Mouse (Mus musculus): ENCODE results near the gene Ptprj. TPM values are rescaled to one million over a fixed set of nuclear protein-coding genes. Genes with fewer than 3 reads are reported as not detected.

The Ptprj gene
- total RNA-seq, 2 experiments from 2014 or later: 9.2 to 18.7 TPM

DNA sequence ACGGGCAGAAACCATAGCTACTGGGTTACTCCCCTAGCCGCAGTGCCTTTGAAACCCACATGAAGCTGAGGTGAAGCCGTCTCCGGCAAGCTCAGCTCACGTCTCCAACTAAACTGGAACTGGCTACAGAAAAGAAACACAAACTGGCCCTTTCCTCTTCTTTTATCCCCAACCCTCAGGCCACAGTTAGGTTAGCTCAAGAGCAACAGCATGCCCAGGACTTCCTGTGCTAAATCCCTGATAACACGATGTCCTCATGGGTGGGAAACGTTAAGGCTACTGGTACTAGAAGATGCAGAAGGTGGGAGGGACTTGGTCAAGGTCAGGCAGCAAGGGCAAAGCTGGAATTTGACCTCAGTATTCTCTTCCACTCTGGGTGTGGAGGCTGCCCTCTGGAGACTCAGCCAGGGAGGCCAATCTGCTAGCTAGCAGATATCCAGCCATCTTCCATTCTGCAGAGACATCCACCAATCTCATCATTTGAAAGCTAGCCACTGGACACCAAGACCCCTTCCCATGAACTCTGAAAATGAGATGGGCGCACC, 18.2 kb downstream of the Ptprj start:
- ATAC-seq (replicated peaks; ENCODE audit: low FRiP score, poor library complexity, severe bottlenecking): peak; percentile 6; the same call in 1 of the 2 replicates

DNA sequence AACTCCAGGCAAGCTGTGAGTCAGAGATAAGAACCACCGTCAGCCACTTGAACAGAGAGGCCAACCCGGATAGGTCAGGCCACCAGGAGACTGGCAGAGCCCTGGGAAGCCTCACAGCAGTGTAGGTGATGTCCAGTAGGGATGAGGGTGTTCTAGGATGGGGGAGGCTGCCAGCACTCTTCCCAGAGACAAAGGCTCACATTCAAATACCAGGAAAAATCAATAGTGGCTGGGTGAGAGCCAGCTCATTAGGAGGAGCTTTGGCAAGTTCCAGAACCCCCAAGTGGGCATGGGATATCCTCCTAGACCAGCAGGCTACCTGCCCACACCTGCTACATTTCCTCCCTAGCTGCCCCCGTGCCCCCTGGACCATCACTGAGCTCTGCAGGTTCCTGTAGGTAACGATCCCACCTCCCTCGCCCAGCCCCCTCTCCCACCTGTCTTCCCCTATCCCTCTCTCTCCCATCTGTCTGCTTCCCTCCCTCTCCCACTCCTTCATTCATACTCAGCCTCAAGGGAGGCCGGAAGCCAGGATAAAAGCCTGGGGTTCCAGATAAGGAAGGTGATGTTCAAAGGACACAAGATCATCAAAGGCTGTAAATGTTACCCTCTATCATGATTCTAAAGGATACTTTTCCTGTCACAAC, 20.1 kb downstream of the Ptprj start:
- ATAC-seq (replicated peaks; ENCODE audit: low FRiP score, poor library complexity, severe bottlenecking): peak; percentile 84

DNA sequence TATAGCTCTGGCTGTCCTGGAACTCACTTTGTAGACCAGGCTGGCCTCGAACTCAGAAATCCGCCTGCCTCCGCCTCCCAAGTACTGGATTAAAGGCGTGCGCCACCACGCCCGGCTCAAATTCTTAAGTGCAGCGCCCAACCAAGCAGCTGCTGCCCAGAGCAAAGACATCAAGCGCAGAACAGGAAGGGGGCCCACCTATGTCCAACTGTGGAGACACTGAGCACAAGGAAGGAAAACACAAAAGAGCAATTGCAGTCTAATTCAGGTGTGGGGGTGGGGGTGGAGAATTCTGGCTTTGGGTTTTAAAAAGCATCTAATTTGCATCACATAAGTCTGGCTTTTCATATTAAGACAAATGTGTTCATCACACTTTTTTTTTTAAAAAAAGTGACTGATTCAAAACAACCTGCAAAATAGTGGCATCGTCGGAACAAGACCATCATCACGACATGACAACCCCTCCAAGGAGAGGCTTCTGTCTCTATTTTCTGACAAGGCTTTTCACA, 20.7 kb downstream of the Ptprj start:
- peak; percentile 26 for ATAC-seq (replicated peaks; ENCODE audit: low FRiP score, poor library complexity, severe bottlenecking)

- no peak for ATAC-seq (replicated peaks; ENCODE audit: low FRiP score, poor library complexity, severe bottlenecking)
Measured at GRCm38 (mm10) chr2:90559015-90559687, 21.3 kb downstream of the Ptprj start.

- no peak for ATAC-seq (replicated peaks; ENCODE audit: low FRiP score, poor library complexity, severe bottlenecking)
Measured at GRCm38 (mm10) chr2:90558361-90558760, 22.1 kb downstream of the Ptprj start.

DNA sequence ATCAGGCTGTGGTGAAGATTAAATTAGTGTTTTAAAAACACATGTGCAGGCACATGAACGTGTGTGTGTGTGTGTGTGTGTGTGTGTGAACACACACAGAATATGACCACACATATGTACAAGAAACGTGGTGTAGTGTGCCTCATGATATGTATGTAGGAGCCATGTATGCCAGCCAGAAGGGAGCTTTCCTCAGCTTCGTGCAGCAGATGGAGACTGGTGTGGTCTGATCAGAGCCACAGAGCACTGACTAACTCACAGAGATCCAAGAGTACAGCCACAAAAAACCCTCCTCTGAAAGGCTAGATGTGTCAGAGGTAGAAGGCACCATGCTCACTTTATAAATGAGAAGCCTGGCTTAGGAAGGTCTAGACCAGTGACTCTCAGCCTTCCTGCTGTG, 22.5 kb downstream of the Ptprj start:
- ATAC-seq (replicated peaks; ENCODE audit: low FRiP score, poor library complexity, severe bottlenecking): no peak

DNA sequence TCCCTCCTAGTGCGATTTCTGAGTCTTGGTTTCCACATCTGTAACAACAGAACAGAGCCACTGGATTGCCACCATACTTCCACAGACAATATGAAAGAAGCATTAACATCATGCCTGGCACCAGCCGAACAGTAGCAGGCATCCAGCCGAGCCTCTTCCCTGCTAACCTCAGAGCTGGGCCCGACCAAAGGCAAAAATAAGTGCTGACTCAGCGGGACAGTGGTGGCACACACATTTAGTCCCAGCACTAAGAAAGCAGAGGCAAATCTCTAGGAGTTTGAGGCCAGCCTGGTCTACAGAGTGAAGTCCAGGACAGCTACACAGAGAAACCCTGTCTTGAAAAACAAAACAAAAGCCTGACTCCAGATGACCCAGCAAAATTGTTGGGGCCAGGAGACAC, 24.7 kb downstream of the Ptprj start:
- peak; percentile 36 for ATAC-seq (replicated peaks; ENCODE audit: low FRiP score, poor library complexity, severe bottlenecking)

GRCm38 (mm10) chr2:90554806-90555205, 25.6 kb downstream of the Ptprj start:
- no peak for ATAC-seq (replicated peaks; ENCODE audit: low FRiP score, poor library complexity, severe bottlenecking)

DNA sequence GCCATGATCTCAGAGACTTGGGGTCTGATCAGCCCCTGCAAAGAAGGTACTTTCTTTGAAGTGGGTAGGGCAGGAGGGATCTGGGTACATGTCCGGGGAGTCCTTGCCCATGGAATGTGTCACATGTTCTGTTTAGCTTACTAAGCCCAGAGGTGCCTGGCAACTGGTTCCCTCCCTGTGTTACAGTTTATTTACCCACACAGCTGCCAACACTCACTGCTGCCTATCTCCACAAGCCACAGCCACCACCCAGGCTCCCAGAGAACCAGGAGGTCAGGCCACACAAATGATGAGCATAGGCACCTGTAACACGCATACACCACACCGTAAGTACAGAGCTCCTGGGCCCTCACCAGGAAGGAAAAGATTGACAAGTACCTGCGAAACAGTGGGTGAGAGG, 26.6 kb downstream of the Ptprj start:
- ATAC-seq (replicated peaks; ENCODE audit: low FRiP score, poor library complexity, severe bottlenecking): peak; percentile 94

GRCm38 (mm10) chr2:90550656-90551055, 29.8 kb downstream of the Ptprj start:
- ATAC-seq (replicated peaks; ENCODE audit: low FRiP score, poor library complexity, severe bottlenecking): no peak

DNA sequence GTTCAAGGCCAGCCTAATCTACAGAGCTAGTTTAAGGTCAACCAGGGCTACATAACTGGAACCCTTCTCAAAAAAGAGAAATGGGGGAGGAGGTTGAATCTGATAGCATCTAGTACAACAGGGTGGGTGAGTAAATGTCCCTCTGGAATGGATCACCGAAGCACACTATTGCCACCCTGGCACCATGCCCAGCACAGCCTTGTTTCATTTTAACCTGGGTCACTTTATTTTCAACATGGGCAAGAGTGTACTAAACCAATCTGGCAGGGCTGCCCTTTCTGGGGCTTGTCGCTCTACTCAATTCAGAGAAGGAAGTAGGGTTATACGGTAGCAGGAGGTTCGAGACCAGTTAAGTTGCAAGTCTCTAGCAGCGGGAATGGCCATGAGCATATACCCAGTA, 31.9 kb downstream of the Ptprj start:
- no peak for ATAC-seq (replicated peaks; ENCODE audit: low FRiP score, poor library complexity, severe bottlenecking)

DNA sequence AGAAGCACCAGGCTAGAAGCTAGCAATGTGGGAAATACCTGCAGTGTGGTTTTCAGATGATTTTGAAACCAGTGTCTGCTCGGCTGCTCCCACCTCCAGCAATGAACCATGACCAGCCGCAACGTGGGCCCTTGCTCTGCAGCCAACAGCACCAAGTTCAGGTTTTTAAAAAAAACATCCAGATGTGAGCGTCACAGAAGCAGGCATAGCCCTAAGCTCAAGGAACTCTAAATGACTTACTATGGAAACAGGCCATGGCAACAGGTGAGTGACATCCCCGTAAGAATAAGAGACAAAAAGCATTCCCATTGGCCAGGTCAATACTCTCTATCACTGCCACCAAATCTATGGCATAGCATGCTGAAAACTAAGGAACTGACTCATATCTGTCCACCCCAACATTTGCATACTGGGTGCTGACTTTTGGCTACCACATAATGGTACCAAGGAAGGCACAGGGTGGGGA, 33.3 kb downstream of the Ptprj start:
- ATAC-seq (replicated peaks; ENCODE audit: low FRiP score, poor library complexity, severe bottlenecking): no peak

- ATAC-seq (replicated peaks; ENCODE audit: low FRiP score, poor library complexity, severe bottlenecking): no peak
Measured at GRCm38 (mm10) chr2:90545261-90545660, 35.2 kb downstream of the Ptprj start.

DNA sequence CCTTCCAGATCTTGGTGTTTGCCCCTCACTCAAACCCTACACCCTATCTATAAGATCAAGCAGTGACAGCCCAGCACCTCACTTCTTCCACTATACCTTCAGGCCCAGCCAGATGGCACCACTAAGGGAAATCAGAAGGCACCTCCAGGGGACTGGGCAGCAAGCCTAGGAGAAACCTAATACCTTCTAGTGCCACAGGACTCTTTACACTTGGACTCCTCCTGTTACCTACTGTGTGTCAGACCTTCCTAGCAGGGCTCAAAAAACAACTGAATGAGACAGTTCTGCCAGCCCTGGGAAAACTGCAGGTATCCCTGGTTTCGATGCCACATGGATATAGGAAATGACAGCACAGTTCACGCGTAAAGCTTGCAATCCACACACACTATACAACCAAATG, 36.5 kb downstream of the Ptprj start:
- ATAC-seq (replicated peaks; ENCODE audit: low FRiP score, poor library complexity, severe bottlenecking): no peak

- ATAC-seq (replicated peaks; ENCODE audit: low FRiP score, poor library complexity, severe bottlenecking): no peak
Measured at GRCm38 (mm10) chr2:90543106-90543702, 37.2 kb downstream of the Ptprj start.

GRCm38 (mm10) chr2:90542656-90543055, 37.8 kb downstream of the Ptprj start:
- ATAC-seq (replicated peaks; ENCODE audit: low FRiP score, poor library complexity, severe bottlenecking): no peak

DNA sequence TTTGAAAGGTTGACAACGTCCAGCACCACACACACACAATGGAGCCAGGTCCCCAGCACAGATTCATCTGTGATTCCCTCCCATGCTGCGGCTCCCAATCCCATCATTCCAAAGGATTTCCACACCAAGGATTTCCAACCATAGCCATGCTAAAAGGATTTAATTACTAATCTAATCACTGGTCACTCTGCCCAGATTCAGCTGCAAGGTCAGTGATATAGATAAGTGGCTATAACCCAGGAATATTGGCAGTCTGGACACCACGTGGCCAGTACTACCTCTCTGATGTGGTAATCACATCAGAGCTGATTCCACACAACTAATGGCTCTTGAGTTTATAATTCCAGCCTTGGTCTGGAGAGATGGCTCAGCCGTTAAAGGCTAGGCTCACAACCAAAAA, 41.2 kb downstream of the Ptprj start:
- no peak for ATAC-seq (replicated peaks; ENCODE audit: low FRiP score, poor library complexity, severe bottlenecking)

- ATAC-seq (replicated peaks; ENCODE audit: low FRiP score, poor library complexity, severe bottlenecking): no peak
Measured at GRCm38 (mm10) chr2:90537244-90537643, 43.2 kb downstream of the Ptprj start.

DNA sequence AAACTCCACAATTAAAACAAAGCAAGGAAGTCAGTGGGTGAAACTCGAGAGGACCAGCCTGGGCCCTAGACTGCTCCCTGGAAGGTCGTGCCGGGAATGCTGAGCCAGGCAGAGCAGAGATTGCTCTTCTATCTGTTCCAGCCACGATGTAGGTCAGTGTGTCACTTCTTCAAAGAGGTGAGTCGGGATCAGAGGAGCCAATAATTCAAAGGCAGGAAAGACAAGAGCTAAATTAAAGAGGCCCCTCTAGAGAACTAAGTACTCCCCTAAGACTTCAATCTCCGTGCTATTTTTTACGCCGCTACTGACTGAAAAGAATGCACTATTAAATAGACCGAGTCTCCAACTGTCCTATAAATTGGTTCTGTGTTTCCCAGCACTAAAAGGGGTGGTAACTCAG, 43.9 kb downstream of the Ptprj start:
- ATAC-seq (replicated peaks; ENCODE audit: low FRiP score, poor library complexity, severe bottlenecking): no peak

DNA sequence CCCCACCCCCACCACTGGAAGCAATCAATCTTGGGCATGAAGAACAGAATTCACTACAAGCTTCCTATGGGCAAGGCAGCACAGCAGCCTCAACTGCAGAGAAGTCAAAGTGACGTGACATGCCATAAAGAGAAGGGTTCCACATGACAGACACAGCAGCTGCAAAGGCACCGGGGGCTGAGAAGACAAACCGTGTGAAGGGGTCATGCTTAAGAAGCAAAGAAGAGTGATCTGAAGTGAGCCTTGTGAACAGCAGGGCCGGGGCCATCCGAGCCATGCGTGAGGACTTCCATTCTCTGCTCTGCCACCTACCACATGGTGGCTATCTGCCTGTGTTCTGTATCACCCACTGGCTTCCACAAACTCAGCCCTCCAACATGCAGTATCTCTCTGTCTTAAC, 45.7 kb downstream of the Ptprj start:
- no peak for ATAC-seq (replicated peaks; ENCODE audit: low FRiP score, poor library complexity, severe bottlenecking)

GRCm38 (mm10) chr2:90533944-90534343, 46.5 kb downstream of the Ptprj start:
- 0 out of 2 replicates have a peak, but pooled peaks have one; percentile 25 for ATAC-seq (replicated peaks; ENCODE audit: low FRiP score, poor library complexity, severe bottlenecking)

Data from erythroblast, adult 5-6 weeks (primary cell).